Mouse (Mus musculus) embryonic fibroblast, embryonic 13.5 days (primary cell): ENCODE data around the gene Foxm1. TPM values are rescaled to one million over a fixed set of nuclear protein-coding genes. Genes with fewer than 3 reads are reported as not detected.

Source experiments
- H3K27ac ChIP-seq: 2 replicates; pipeline ENCODE4 v1.5.1; 2012; ENCODE audit warnings: low read length, control low read depth, inconsistent platforms; ENCODE audit not compliant: insufficient read depth
- H3K4me1 ChIP-seq: 2 replicates; pipeline ENCODE4 v1.6.1; 2011; ENCODE audit warnings: low read length; ENCODE audit not compliant: control insufficient read depth, insufficient read depth
- H3K4me3 ChIP-seq: 2 replicates; pipeline ENCODE4 v1.5.1; 2011; ENCODE audit warnings: mild to moderate bottlenecking, control low read depth, low read length; ENCODE audit not compliant: insufficient read depth
- CTCF ChIP-seq: IDR thresholded peaks from 2 replicates; pipeline ENCODE4 v1.5.1; 2011; ENCODE audit warnings: mild to moderate bottlenecking, control low read depth, low read length, moderate library complexity, borderline replicate concordance; ENCODE audit not compliant: insufficient read depth
- POLR2A ChIP-seq: IDR thresholded peaks from 2 replicates; pipeline ENCODE4 v1.6.1; 2011; ENCODE audit warnings: low read depth, mild to moderate bottlenecking, control low read depth, low read length, moderate library complexity
- polyA plus RNA-seq: library from polyadenylated mRNA; stranded (reverse); fragments of >200 nt; gene quantifications from 2 replicates; pipeline ENCODE4 v1.2.4, GENCODE M21; 2011; ENCODE audit warnings: low read depth; ENCODE audit not compliant: missing spikeins, insufficient read length

Foxm1 gene
- polyA plus RNA-seq, 1 experiment = 45.7 TPM

GRCm38 (mm10) chr6:128390683-128391082 lies 27.9 kb downstream of the Foxm1 start:
- no peak for TF ChIP-seq CTCF
- no peak for TF ChIP-seq POLR2A
- H3K4me1 ChIP-seq = no peaks in the 10 kb centered on the region
- no peak overlapping the region for H3K4me3 ChIP-seq

GRCm38 (mm10) chr6:128397574-128398261 lies 35.0 kb downstream of the Foxm1 start:
- TF ChIP-seq CTCF = no peak
- no peak overlapping the region for H3K4me3 ChIP-seq
- H3K4me1 ChIP-seq = peaks cover 3% of the 10 kb centered on the region; the same call in 1 of the 2 replicates
- no peak overlapping the region for H3K27ac ChIP-seq

More at GRCm38 (mm10) chr6:128390683-128391082, 27.9 kb downstream of the Foxm1 start:
- no peak overlapping the region for H3K27ac ChIP-seq

GRCm38 (mm10) chr6:128398996-128399395 lies 36.2 kb downstream of the Foxm1 start, which contains the start of gene Nrip2:
TSS of gene Nrip2 (plus strand) at chr6:128399296.
- H3K27ac ChIP-seq = no peak within 1 kb of the TSS
- peaks cover 3% of the 10 kb centered on the region; the same call in 1 of the 2 replicates for H3K4me1 ChIP-seq
- no peak within 1 kb of the TSS for H3K4me3 ChIP-seq
- TF ChIP-seq CTCF (no peak), POLR2A (no peak)

- H3K4me3 ChIP-seq = no peak overlapping the region
- TF ChIP-seq CTCF = no peak
- no peak for TF ChIP-seq POLR2A
- H3K27ac ChIP-seq = no peak overlapping the region
- H3K4me1 ChIP-seq = peaks cover 3% of the 10 kb centered on the region; the same call in 1 of the 2 replicates
Observed at GRCm38 (mm10) chr6:128399421-128400185, 36.8 kb downstream of the Foxm1 start.

- TF ChIP-seq POLR2A (no peak), CTCF (no peak)
- H3K4me1 ChIP-seq = no peaks in the 10 kb centered on the region
Observed at GRCm38 (mm10) chr6:128404708-128405107, 41.9 kb downstream of the Foxm1 start.

GRCm38 (mm10) chr6:128408544-128409125 lies 45.9 kb downstream of the Foxm1 start:
- Histone ChIP-seq H3K27ac (no peak overlapping the region), H3K4me3 (no peak overlapping the region), H3K4me1 (no peaks in the 10 kb centered on the region)
- no peak for TF ChIP-seq POLR2A
- TF ChIP-seq CTCF = no peak

More at GRCm38 (mm10) chr6:128404708-128405107, 41.9 kb downstream of the Foxm1 start:
- Histone ChIP-seq H3K27ac (no peak overlapping the region), H3K4me3 (no peak overlapping the region)

DNA sequence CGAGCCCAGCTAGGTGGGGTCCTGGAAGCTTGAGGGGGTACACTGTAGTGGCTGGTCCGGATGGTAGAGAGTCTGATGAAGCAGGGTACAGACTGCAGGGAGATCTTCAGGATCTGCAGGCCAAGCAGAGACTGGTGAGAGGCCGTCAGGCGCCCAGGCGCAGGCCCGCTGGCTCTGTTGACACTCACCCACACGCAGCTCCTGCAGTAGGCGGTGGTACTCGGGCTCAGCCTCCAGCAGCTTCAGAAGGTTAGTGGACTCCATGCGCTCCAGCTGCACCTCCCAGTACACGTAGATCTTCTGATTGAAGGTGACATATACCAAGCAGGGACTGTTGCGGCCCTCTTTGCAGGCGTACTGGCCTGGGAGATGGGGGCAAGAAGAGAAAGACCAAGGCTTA lies 47.5 kb downstream of the Foxm1 start:
- Histone ChIP-seq H3K4me1 (no peaks in the 10 kb centered on the region), H3K4me3 (no peak overlapping the region), H3K27ac (no peak overlapping the region)
- TF ChIP-seq CTCF = no peak
- TF ChIP-seq POLR2A = no peak

DNA sequence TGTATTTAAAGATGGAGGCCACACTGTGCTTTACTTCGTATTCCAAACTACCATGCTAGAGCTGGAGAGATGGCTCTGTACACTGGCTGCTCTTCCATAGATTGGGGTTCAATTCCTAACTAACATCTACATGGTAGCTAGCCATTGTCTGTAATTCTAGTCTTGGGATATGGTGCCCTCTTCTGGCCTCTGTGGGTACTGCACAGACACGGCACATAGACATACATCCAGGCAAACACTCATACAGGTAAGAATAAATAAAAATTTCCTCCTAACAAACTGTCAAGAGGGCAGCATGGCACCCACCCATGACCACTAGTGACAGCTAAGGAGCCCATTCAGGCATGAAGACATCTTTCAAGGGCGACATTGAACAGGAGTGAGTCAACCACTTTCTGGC lies 48.3 kb downstream of the Foxm1 start:
- Histone ChIP-seq H3K4me1 (no peaks in the 10 kb centered on the region), H3K27ac (no peak overlapping the region), H3K4me3 (no peak overlapping the region)
- no peak for TF ChIP-seq POLR2A
- TF ChIP-seq CTCF = peak; percentile 67; the same call in 1 of the 2 replicates

DNA sequence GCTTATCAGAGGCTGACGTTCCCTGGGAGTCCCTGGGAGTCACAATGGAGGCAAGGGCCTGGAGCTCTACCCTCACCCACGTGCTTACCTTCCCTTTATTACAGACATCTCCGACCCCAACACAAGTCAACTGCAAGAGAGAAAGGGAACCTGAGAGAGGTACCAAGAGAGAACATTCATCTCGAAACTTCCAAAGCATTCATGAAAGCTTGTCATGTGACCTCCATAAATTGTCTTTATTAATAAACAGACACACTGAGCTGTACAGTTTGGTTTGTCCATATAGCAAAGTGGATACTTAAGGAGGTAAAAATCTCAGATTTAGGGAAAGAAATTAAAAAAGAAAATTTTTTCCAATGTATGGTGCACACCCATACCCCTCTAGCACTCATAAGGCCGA lies 53.4 kb downstream of the Foxm1 start:
- no peak for TF ChIP-seq CTCF
- no peak for TF ChIP-seq POLR2A
- Histone ChIP-seq H3K27ac (no peak overlapping the region), H3K4me1 (0 out of 2 replicates have a peak, but pooled peaks cover 2% of the 10 kb centered on the region), H3K4me3 (no peak overlapping the region)
